Mouse (Mus musculus) liver, postnatal 0 days (tissue): ENCODE measurements around the gene Dnajc24.

Experiments used
- CTCF ChIP-seq: sonication (generic); IDR thresholded peaks from 2 replicates; pipeline ENCODE4 v1.5.1; 2016; ENCODE audit warnings: antibody characterized with exemption, low read depth
- EP300 ChIP-seq: IDR thresholded peaks from 2 replicates; pipeline ENCODE4 v1.6.1; 2016; ENCODE audit warnings: antibody characterized with exemption, low read depth, mild to moderate bottlenecking

DNA sequence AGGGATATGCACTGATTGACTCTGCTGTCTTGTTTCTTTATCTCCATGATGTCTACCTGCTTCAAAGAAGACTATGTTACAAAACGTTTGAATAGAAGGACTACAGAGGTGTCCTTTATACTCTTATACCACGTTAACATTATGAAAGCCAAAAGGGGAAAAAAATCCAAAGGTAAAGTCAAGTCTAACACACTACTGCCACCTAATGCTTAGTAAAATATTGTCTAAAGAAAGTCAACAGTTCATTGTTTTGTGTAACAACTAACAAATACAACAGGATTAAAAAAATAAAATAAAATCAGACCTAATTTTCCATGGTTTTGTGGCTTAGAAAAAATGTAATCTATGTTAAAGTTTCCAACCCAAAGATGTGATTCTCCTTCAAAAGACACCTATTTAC, 15.3 kb downstream of the Dnajc24 start:
- TF ChIP-seq EP300, result no peak
- no peak; the same call in 1 of the 2 replicates for TF ChIP-seq CTCF
